Mouse (Mus musculus) liver, embryonic 14.5 days (tissue): ENCODE measurements around the gene Adamts20. TPM values are rescaled to one million over a fixed set of nuclear protein-coding genes. Genes with fewer than 3 reads are reported as not detected.

Source experiments
- ATAC-seq: fragments of 200-750 bp; cut with Nextera tagmentation; 2 replicates; pipeline ENCODE4 v1.8.0; 2017; ENCODE audit warnings: moderate number of reproducible peaks, mild to moderate bottlenecking, moderate library complexity; ENCODE audit not compliant: insufficient read depth
- DNase-seq, 3 experiments: peaks; one replicate each; pipeline ENCODE4 v3.0.0-alpha.2; 2012 to 2013; ENCODE audit warnings: low read depth in 3 of 3, low spot score in 3 of 3
- H3K27ac ChIP-seq: fragments of 300-500 bp; sonication (generic); 2 replicates; pipeline ENCODE4 v1.5.1; 2014; ENCODE audit warnings: moderate library complexity, mild to moderate bottlenecking, control low read depth, inconsistent platforms
- H3K27me3 ChIP-seq: fragments of 300-500 bp; sonication (generic); 2 replicates; pipeline ENCODE4 v1.6.1; 2014; ENCODE audit warnings: mild to moderate bottlenecking, low read length, moderate library complexity; ENCODE audit not compliant: control insufficient read depth, insufficient read depth
- H3K36me3 ChIP-seq: fragments of 300-500 bp; sonication (generic); replicated peaks from 2 replicates; pipeline ENCODE4 v1.6.1; 2014; ENCODE audit warnings: low read depth; ENCODE audit not compliant: control insufficient read depth, insufficient read depth
- H3K4me1 ChIP-seq, 2 experiments: fragments of 200-500 bp in 1 of 2; fragments of 300-500 bp in 1 of 2; sonication (generic) in 1 of 2; replicated peaks; 2 replicates each; pipeline ENCODE4 v1.6.1; 2012 to 2014; ENCODE audit warnings: antibody characterized with exemption in 1 of 2, inconsistent platforms in 1 of 2, low read length in 1 of 2; ENCODE audit not compliant: control insufficient read depth in 2 of 2, insufficient read depth in 2 of 2
- H3K4me2 ChIP-seq: fragments of 300-500 bp; sonication (generic); 2 replicates; pipeline ENCODE4 v1.6.1; 2014; ENCODE audit warnings: low read depth, mild to moderate bottlenecking, control low read depth, moderate library complexity
- H3K4me3 ChIP-seq, 2 experiments: fragments of 200-500 bp in 1 of 2; fragments of 300-500 bp in 1 of 2; sonication (generic) in 1 of 2; 2 replicates each; pipeline ENCODE4 v1.5.1; 2012 to 2014; ENCODE audit warnings: low read depth in 2 of 2, low read length in 2 of 2, mild to moderate bottlenecking in 2 of 2, control low read depth in 1 of 2, inconsistent platforms in 1 of 2, moderate library complexity in 1 of 2; ENCODE audit not compliant: insufficient read depth in 1 of 2
- H3K9ac ChIP-seq: fragments of 300-500 bp; sonication (generic); replicated peaks from 2 replicates; pipeline ENCODE4 v1.6.1; 2014; ENCODE audit warnings: mild to moderate bottlenecking, control low read depth, moderate library complexity
- H3K9me3 ChIP-seq: fragments of 300-500 bp; sonication (generic); 2 replicates; pipeline ENCODE4 v1.6.1; 2016; ENCODE audit warnings: low read length, mixed read lengths; ENCODE audit not compliant: control insufficient read depth
- CTCF ChIP-seq: IDR thresholded peaks from 2 replicates; pipeline ENCODE4 v1.5.1; 2016; ENCODE audit warnings: antibody characterized with exemption, low read depth, control low read depth
- EP300 ChIP-seq: IDR thresholded peaks from 2 replicates; pipeline ENCODE4 v1.6.1; 2016; ENCODE audit warnings: antibody characterized with exemption, low read depth
- WGBS: fragments of 180-500 bp; shearing (Covaris S2); extraction: QIAGEN DNeasy Blood & Tissue Kit; methylation state at CpG from one replicate; pipeline ENCODE4 v1.1.7; 2014; ENCODE audit not compliant: insufficient replicate concordance; 5-methylcytosine and 5-hydroxymethylcytosine counted together
- polyA plus RNA-seq, 2 experiments: library from polyadenylated mRNA; depleted of rRNA in 1 of 2; stranded (reverse) in 1 of 2; unstranded in 1 of 2; fragments of >200 nt; fragmentation: Nextera tagmentation in 1 of 2; extraction: Ambion mirVana in 1 of 2; gene quantifications; 2 replicates each; pipeline versions ENCODE4 v1.2.1 to v1.2.3; 2012 to 2014

The Adamts20 gene
- polyA plus RNA-seq, 2 experiments, result 0.09 to 0.10 TPM

GRCm38 (mm10) chr15:94339011-94339410 lies 126.2 kb downstream of the Adamts20 start:
- 80% methylated on average over 8 of the region's 8 CpGs for WGBS
- TF ChIP-seq CTCF, result no peak
- no peak for TF ChIP-seq EP300
- ATAC-seq, result no peak

GRCm38 (mm10) chr15:94334586-94334985 lies 130.6 kb downstream of the Adamts20 start:
- no peak overlapping the region for H3K27ac ChIP-seq
- no peak overlapping the region for H3K4me3 ChIP-seq
- H3K9me3 ChIP-seq, result no peaks in the 10 kb centered on the region
- ATAC-seq (no peak), DNase-seq (no peak)
- no peaks in the 10 kb centered on the region for H3K36me3 ChIP-seq
- no peak overlapping the region for H3K9ac ChIP-seq
- no peak overlapping the region for H3K4me2 ChIP-seq
- 64% methylated on average over 10 of the region's 10 CpGs for WGBS
- TF ChIP-seq EP300 (no peak), CTCF (no peak)
- no peaks in the 10 kb centered on the region for H3K4me1 ChIP-seq
- no peaks in the 10 kb centered on the region for H3K27me3 ChIP-seq

More at GRCm38 (mm10) chr15:94339011-94339410, 126.2 kb downstream of the Adamts20 start:
- Histone ChIP-seq H3K36me3 (no peaks in the 10 kb centered on the region), H3K27me3 (no peaks in the 10 kb centered on the region), H3K4me1 (no peaks in the 10 kb centered on the region), H3K9me3 (no peaks in the 10 kb centered on the region), H3K27ac (no peak overlapping the region), H3K9ac (no peak overlapping the region), H3K4me2 (no peak overlapping the region), H3K4me3 (no peak overlapping the region)
- no peak for DNase-seq

GRCm38 (mm10) chr15:94326626-94327025 lies 138.6 kb downstream of the Adamts20 start:
- DNase-seq (no peak), ATAC-seq (no peak)
- H3K4me2 ChIP-seq, result no peak overlapping the region
- H3K27me3 ChIP-seq, result no peaks in the 10 kb centered on the region
- no peaks in the 10 kb centered on the region for H3K9me3 ChIP-seq
- TF ChIP-seq CTCF (no peak), EP300 (no peak)
- H3K27ac ChIP-seq, result no peak overlapping the region
- H3K9ac ChIP-seq, result no peak overlapping the region
- 51% methylated on average over 5 of the region's 5 CpGs for WGBS
- no peaks in the 10 kb centered on the region for H3K4me1 ChIP-seq
- no peaks in the 10 kb centered on the region for H3K36me3 ChIP-seq
- no peak overlapping the region for H3K4me3 ChIP-seq

GRCm38 (mm10) chr15:94325509-94326181 lies 139.6 kb downstream of the Adamts20 start:
- no peaks in the 10 kb centered on the region for H3K27me3 ChIP-seq
- no peak overlapping the region for H3K4me3 ChIP-seq
- TF ChIP-seq CTCF, result no peak
- TF ChIP-seq EP300, result no peak
- H3K9me3 ChIP-seq, result no peaks in the 10 kb centered on the region
- H3K4me1 ChIP-seq, result no peaks in the 10 kb centered on the region
- no peak for ATAC-seq
- H3K4me2 ChIP-seq, result no peak overlapping the region
- DNase-seq, result no peak
- no peak overlapping the region for H3K9ac ChIP-seq
- WGBS, result 69% methylated on average over 13 of the region's 13 CpGs
- H3K36me3 ChIP-seq, result no peaks in the 10 kb centered on the region
- H3K27ac ChIP-seq, result no peak overlapping the region

GRCm38 (mm10) chr15:94316171-94316570 lies 149.0 kb downstream of the Adamts20 start:
- 65% methylated on average over 3 of the region's 3 CpGs for WGBS
- ATAC-seq, result no peak
- no peaks in the 10 kb centered on the region for H3K36me3 ChIP-seq

More at GRCm38 (mm10) chr15:94316171-94316570, 149.0 kb downstream of the Adamts20 start:
- Histone ChIP-seq H3K9me3 (no peaks in the 10 kb centered on the region), H3K27ac (no peak overlapping the region), H3K4me2 (no peak overlapping the region), H3K4me1 (no peaks in the 10 kb centered on the region), H3K4me3 (no peak overlapping the region), H3K27me3 (no peaks in the 10 kb centered on the region), H3K9ac (no peak overlapping the region)
- TF ChIP-seq CTCF (no peak), EP300 (no peak)
- DNase-seq, result no peak
